Mouse (Mus musculus): ENCODE measurements around the gene Adra1b.

GRCm38 (mm10) chr11:43936023-43936422, 35.0 kb upstream of the Adra1b start:
- TF ChIP-seq MAX (IDR thresholded peaks at IDR 0.05) (no peak), CTCF (IDR thresholded peaks at IDR 0.05; ENCODE audit: control insufficient read depth, insufficient read depth, insufficient read length) (no peak), MYOD1 (IDR thresholded peaks at IDR 0.05; ENCODE audit: control insufficient read depth, insufficient read length, low read depth) (no peak), CEBPB (IDR thresholded peaks at IDR 0.05; ENCODE audit: low read depth) (no peak), USF1 (IDR thresholded peaks at IDR 0.05; ENCODE audit: low read depth) (no peak), MYOG (IDR thresholded peaks at IDR 0.05; ENCODE audit: control insufficient read depth, extremely low read depth, insufficient read length) (no peak)
